ENCODE assay signal across 19 mouse cellular contexts in genomic region chr19:58271815-58272214, GRCm38 (mm10).
DNase-seq lines count a peak whose midpoint lies in the region; ATAC-seq and TF ChIP-seq lines count a peak whose summit lies in the region.
"Had no signal": no experiment of that assay in that cellular context is flagged by ENCODE, and none has a peak within 500 bp of the region (broad histone marks: within the 10 kb centered on the region; RNA-seq: fewer than 3 reads in every experiment).

No protein-coding gene starts in this region.

- no peaks in the 10 kb centered on the region for H3K9me3 ChIP-seq in forebrain, postnatal 0 days (ENCODE audit: low read length)
- no peaks in the 10 kb centered on the region for H3K9me3 ChIP-seq in forebrain, embryonic 13.5 days (replicated peaks)
- H3K9me3 ChIP-seq in lung, embryonic 16.5 days (ENCODE audit: control insufficient read depth, low read length): no peaks in the 10 kb centered on the region
- H3K9me3 ChIP-seq: hindbrain, embryonic 15.5 days; limb, embryonic 12.5 days; liver, embryonic 13.5 days had no signal

- TF ChIP-seq POLR2A in lung, adult 2 months (IDR thresholded peaks at IDR 0.05; ENCODE audit: borderline replicate concordance, extremely low read depth, low read depth, low read length): no peak

- H3K4me2 ChIP-seq in forebrain, postnatal 0 days (ENCODE audit: low read depth): no peak overlapping the region
- H3K4me2 ChIP-seq in forebrain, embryonic 13.5 days: no peak overlapping the region
- H3K4me2 ChIP-seq in lung, embryonic 16.5 days (ENCODE audit: low read depth, low read length): no peak overlapping the region
- H3K4me2 ChIP-seq: heart, embryonic 11.5 days; hindbrain, embryonic 15.5 days; limb, embryonic 12.5 days; liver, embryonic 13.5 days had no signal

- no peaks in the 10 kb centered on the region for H3K36me3 ChIP-seq in forebrain, postnatal 0 days (ENCODE audit: insufficient read depth)
- H3K36me3 ChIP-seq in forebrain, embryonic 13.5 days (ENCODE audit: poor library complexity, severe bottlenecking): no peaks in the 10 kb centered on the region
- no peaks in the 10 kb centered on the region for H3K36me3 ChIP-seq in lung, embryonic 16.5 days (ENCODE audit: control insufficient read depth, insufficient read depth, low read length)
- H3K36me3 ChIP-seq: G1E; hindbrain, embryonic 15.5 days; limb, embryonic 12.5 days; liver, embryonic 13.5 days had no signal

- no peak overlapping the region for H3K27ac ChIP-seq in forebrain, postnatal 0 days (ENCODE audit: low read depth, low read length)
- H3K27ac ChIP-seq in forebrain, embryonic 13.5 days: no peak overlapping the region
- no peak overlapping the region for H3K27ac ChIP-seq in lung, embryonic 16.5 days (ENCODE audit: low read length)
- H3K27ac ChIP-seq: hindbrain, embryonic 15.5 days; limb, embryonic 12.5 days; liver, embryonic 13.5 days had no signal

- WGBS in forebrain, postnatal 0 days: 52% methylated on average over 8 of the region's 8 CpGs
- 78% methylated on average over 8 of the region's 8 CpGs for WGBS in forebrain, embryonic 13.5 days
- 76% methylated on average over 8 of the region's 8 CpGs for WGBS in lung, embryonic 16.5 days
- 84% methylated on average over 8 of the region's 8 CpGs for WGBS in lung, adult 2 months

- peak; percentile 66; the same call in 1 of the 2 replicates for ATAC-seq in forebrain, postnatal 0 days
- no peak for ATAC-seq in forebrain, embryonic 13.5 days
- ATAC-seq in lung, embryonic 16.5 days (ENCODE audit: low read depth): peak; percentile 43; the same call in 1 of the 2 replicates
- peak; percentile 75 for ATAC-seq in Patski
- ATAC-seq: CD4-positive, CD25-positive, alpha-beta regulatory T cell, adult 4 months had no signal

- H3K27me3 ChIP-seq in forebrain, postnatal 0 days (ENCODE audit: insufficient read depth, low read length): no peaks in the 10 kb centered on the region
- H3K27me3 ChIP-seq in forebrain, embryonic 13.5 days: no peaks in the 10 kb centered on the region
- H3K27me3 ChIP-seq in lung, embryonic 16.5 days (ENCODE audit: control insufficient read depth, insufficient read depth, low read depth, low read length): no peaks in the 10 kb centered on the region
- no peaks in the 10 kb centered on the region for H3K27me3 ChIP-seq in Patski
- H3K27me3 ChIP-seq: hindbrain, embryonic 15.5 days; limb, embryonic 12.5 days; liver, embryonic 13.5 days had no signal

- DNase-seq in cerebellum, postnatal 10 days: peak; percentile 65 to 84
- DNase-seq in cerebellum, adult 11-12 months: no peak
- DNase-seq in forebrain, postnatal 0 days: peak; percentile 43
- no peak for DNase-seq in lung, adult 2 months
- DNase-seq in Patski (ENCODE audit: low read depth, low spot score): peak; percentile 60
- no peak for DNase-seq in yolk sac, embryonic 10.5 days (ENCODE audit: low spot score)
- DNase-seq: adrenal gland, adult 2 months; heart, postnatal 14 days; kidney, adult 11 months; kidney, postnatal 10 days; liver, embryonic 13.5 days; right cerebral cortex, adult 18-20 months had no signal

- in situ Hi-C loops in Patski (cut with MboI; ENCODE audit: low pct_unique_long_range_greater_than_20kb): no loop called here

- H3K9ac ChIP-seq in forebrain, postnatal 0 days: no peak overlapping the region
- H3K9ac ChIP-seq in forebrain, embryonic 13.5 days: no peak overlapping the region
- H3K9ac ChIP-seq in lung, embryonic 16.5 days (ENCODE audit: low read length): no peak overlapping the region
- H3K9ac ChIP-seq: hindbrain, embryonic 15.5 days; limb, embryonic 12.5 days; liver, embryonic 13.5 days had no signal

- H3K4me3 ChIP-seq in forebrain, postnatal 0 days (ENCODE audit: low read depth, low read length): no peak overlapping the region
- H3K4me3 ChIP-seq in forebrain, embryonic 13.5 days: no peak overlapping the region
- no peak overlapping the region for H3K4me3 ChIP-seq in lung, embryonic 16.5 days (ENCODE audit: low read length)
- H3K4me3 ChIP-seq in lung, adult 2 months (replicated peaks; ENCODE audit: extremely low read depth, low read depth, low read length): no peak overlapping the region
- H3K4me3 ChIP-seq: hindbrain, embryonic 15.5 days; limb, embryonic 12.5 days; liver, embryonic 13.5 days had no signal

- H3K4me1 ChIP-seq in forebrain, postnatal 0 days (ENCODE audit: insufficient read depth): no peaks in the 10 kb centered on the region
- H3K4me1 ChIP-seq in forebrain, embryonic 13.5 days: no peaks in the 10 kb centered on the region
- H3K4me1 ChIP-seq in lung, embryonic 16.5 days (replicated peaks; ENCODE audit: control insufficient read depth, insufficient read depth, low read length): peaks cover 2% of the 10 kb centered on the region; the same call in 1 of the 2 replicates
- H3K4me1 ChIP-seq in lung, adult 2 months (ENCODE audit: control insufficient read depth, insufficient read depth, low read length): no peaks in the 10 kb centered on the region
- H3K4me1 ChIP-seq: liver, embryonic 13.5 days had no signal

- CTCF ChIA-PET in Patski (lab: Charles Lee): interaction anchor here (1.3 kb wide), 1 partner anchor 13 kb away, joined by 3 read pairs; no protein-coding TSS in a partner anchor

- POLR2A ChIA-PET in Patski (lab: Charles Lee): interaction anchor here (0.5 to 0.6 kb wide), 2 partner anchors 81 to 178 kb away, joined by 3 to 4 read pairs; no protein-coding TSS in a partner anchor

- no peak for TF ChIP-seq CTCF in forebrain, postnatal 0 days (IDR thresholded peaks at IDR 0.05; ENCODE audit: low read depth)
- TF ChIP-seq CTCF in lung, adult 2 months (IDR thresholded peaks at IDR 0.05; ENCODE audit: insufficient read depth, low read length): no peak
- no peak for TF ChIP-seq CTCF in Patski (IDR thresholded peaks at IDR 0.05)

Comparison
In these comparisons a context has a peak if more than half of its experiments do, and no peak if none do; other contexts are left out.
1. DNase-seq: peak in cerebellum, postnatal 10 days (2 of 2), forebrain, postnatal 0 days (single experiment) and Patski (single experiment); none in cerebellum, adult 11-12 months (single experiment), lung, adult 2 months (single experiment) and yolk sac, embryonic 10.5 days (single experiment).